Mouse (Mus musculus) thymus, postnatal 0 days (tissue): ENCODE data around the gene AL607142.1. TPM values are rescaled to one million over a fixed set of nuclear protein-coding genes. Genes with fewer than 3 reads are reported as not detected.

Experiments used
- DNase-seq: peaks from one replicate; pipeline ENCODE4 v3.0.0-alpha.2; 2015; ENCODE audit warnings: low spot score
- polyA plus RNA-seq: library from polyadenylated mRNA; unstranded; fragments of >200 nt; fragmentation: Nextera tagmentation; extraction: Ambion mirVana; gene quantifications from 2 replicates; pipeline ENCODE4 v1.2.1, GENCODE M21; 2015

AL607142.1 gene
- polyA plus RNA-seq = not detected in 2 replicates

DNA sequence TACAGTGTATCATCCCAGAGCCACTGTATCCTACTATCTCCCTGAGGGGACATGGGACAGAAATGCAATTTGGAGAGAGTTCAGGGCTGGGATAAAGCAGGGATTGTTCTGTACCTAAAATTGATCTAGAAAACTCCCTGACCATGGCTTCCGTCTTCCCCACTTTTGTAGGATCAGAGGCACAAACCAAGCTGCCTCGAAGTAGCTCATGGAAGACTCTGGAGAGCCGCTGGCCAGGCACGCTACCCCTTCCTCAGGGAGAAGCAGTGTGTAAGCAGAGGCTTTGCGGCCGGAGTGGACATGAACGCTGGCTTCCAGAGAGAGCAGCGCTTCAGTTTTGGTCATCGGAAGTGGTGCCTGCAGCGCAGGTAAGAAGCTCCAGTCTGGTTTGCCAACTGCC, at the start of gene AL607142.1:
TSS of gene AL607142.1 (plus strand) at position 301 of the 400 bp plus-strand sequence.
- no peak for DNase-seq

DNA sequence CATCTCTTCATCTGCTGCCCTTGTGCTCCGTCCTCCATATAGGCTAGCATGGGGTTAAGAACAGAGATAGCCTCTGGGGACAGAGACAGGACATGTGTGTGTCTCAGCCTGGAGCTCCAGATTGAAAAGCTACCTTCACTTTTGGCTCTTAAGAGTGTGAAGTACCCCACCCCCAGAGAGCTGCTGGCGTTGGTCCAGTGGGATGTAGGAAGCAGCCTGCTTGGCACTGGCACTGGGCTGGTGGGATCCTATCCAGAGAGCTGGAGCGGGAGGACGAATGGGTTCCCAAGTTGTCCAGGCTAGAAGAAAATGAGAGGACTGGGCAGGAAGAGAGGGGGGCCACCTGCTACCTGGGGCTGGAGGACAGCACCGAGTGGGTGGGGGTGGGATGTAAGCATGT, 46.4 kb upstream of the AL607142.1 start:
- no peak for DNase-seq

DNA sequence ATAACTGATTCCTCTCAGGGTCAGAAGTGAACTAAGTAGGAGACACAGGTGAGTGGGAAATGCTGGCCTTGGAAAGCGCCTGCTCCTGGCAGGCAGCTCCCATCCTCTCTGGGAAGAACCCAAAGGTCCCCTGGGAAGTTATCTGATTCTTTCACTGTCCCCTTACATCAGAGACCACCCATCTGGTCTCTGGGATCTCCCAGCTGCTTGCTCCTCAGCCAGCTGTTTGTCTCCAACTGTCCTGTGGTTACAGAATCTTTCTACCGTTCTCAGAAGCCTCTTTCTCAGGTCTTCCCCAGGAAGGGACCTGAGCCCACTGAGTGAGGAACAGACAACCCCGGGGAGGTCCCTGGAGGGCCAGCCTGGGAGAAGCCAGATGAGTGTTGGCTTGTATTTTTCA, 42.4 kb upstream of the AL607142.1 start:
- no peak for DNase-seq

DNA sequence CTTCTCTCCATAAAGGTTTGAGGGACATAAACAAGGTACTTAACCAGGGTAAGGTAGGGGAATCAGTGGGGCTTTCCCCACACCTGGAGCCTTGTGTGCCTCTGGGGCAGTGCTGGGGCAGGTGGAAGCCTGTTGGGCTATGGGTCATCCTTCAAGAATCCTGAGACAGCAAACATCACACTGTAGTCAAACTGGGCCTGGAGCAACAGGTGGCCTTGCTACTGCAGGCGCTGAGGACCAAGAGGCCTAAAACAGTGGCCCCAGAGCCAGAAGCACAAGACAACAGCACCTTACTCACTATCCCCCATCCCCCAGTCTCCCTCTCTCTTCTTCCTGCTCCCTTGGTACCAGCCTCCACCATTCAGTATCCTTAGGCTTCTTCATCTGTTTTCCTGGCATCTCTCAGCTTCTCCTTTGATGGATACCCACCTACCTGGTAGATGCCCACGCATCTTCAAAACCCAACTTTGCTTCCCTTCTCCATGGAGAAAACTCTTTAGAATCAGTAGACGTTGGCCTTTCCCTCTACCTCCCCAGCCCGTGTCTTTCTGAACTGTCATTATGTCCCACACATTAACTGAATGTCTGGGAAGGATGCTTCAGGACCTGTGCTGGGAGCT, 41.5 kb upstream of the AL607142.1 start:
- no peak for DNase-seq

DNA sequence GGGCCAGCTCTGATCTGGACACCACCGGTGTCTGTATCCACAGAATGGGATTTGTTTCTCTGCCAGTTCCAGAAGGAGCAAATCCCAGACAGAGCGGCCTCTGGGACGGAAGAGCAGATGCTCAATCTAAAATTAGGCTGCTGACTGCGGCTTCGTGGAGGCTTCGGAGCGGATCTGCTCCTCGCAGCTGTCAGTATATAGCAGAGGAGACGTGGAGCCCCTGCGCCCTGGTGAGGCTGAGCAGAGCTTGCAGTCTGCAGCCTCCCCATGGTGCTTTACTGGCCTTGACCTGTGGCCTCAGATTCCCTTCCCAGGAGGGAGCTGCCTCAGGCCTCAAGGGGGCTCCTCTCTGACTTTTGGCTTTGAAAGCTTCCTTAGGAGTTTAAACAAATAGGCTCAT, 40.7 kb upstream of the AL607142.1 start:
- DNase-seq = no peak

DNA sequence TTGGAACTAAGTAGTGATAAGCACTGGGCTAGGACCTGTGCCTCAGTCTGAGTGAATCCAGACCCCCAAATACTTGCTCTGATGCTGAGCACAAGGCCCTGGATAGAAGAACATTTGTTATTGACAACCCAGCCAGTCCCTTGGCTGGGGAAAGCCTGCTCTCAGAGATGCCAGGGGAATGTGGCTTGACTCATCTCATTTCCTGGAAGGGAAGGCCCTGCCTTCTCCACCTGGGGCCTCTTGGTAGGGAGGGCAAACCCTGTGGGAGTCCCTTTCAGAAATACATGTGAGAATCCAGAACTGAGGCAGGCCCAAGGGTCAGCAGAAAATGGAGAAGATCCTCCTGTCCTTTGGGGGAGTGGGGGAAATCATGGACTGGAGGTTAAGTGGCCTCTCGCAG, 37.1 kb upstream of the AL607142.1 start:
- no peak for DNase-seq

DNA sequence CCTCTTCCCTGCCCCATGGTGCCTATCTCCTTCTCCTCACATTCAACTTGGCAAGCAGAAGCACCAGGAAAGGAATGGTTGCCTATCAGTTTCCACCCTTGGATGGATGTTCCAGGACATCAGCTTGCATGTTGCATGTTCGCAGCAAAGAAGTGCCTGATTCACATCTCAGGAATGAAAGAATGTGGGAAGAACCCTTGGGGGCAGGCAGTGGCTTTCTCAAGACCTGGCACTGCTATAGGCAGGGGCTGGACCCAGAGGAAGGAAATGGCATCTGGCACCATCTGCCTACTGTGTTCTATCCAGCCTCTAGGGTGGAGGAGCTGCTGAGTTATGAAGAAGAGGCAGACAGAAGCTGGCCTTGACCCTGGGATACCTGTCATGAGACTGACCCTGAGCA, 34.9 kb upstream of the AL607142.1 start:
- DNase-seq = no peak

DNA sequence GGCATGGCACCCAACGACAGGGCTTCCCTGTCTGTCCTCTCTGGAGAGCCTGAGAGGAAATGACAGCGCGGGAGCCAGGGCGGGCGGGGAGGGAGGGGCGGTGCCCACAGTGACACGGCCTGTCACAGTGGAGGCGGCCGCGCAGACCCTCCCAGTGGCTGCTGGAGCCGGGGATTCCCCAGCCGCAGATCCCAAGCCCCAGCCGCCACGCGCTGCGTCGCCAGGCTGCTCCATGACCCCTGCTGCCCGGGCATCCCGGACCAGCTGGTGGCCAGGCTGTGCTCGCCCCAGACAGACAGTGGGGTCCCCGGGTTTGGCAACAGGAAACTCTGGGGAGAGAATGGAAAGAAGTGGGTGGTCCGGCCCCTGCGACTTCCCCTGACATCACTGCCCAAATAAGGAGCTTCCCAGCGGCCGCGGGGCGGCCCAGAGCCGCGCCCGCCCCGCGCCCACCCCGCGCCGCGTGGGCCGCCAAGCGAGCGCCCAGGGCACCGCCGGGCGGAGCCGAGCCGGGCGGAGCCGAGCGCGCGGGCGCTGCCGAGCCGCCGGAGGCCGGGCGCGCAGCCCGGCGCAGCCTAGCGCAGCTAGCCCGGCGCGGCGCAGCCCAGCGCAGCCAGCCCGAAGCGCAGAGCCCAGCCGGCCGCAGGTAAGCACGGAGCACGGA, 32.3 kb upstream of the AL607142.1 start:
- peak; percentile 70 for DNase-seq

DNA sequence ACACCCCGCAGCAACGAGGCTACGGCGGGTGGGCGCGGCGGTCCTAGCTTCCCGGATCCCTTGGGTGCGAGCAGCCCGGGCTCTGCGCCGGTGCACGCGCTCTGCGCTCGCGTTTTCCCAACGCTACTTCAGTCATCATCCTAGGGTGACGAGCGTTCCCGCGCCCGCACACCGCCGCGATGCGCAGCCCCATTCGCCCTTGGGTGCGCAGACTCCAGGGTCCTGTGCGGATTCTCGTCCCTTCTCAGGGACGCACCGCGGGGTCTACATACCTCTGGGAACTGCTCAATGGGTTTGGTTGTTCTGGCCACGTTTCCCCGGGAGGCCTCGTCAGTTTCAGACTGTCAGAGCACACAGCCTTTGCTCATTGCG, 31.8 kb upstream of the AL607142.1 start:
- peak; percentile 39 for DNase-seq

DNA sequence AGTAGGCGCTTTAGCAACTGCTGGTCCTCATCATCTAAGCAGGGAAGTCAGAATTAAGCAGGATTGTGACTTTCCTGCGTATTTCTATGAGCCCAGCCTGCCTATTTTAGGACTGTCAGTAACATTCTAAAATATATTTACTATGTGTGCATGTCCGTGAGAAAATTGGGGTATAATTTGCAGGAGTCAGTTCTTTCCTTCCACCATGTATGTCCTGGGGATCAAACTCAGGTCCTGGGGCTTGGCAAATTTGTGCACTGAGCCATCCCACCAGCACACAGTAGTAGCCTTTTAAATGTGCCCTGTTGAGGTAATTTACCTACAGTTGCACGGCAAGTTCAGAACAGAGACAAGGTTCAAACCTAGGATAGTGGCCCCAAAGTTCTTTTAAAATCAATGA, 28.5 kb upstream of the AL607142.1 start:
- no peak for DNase-seq

DNA sequence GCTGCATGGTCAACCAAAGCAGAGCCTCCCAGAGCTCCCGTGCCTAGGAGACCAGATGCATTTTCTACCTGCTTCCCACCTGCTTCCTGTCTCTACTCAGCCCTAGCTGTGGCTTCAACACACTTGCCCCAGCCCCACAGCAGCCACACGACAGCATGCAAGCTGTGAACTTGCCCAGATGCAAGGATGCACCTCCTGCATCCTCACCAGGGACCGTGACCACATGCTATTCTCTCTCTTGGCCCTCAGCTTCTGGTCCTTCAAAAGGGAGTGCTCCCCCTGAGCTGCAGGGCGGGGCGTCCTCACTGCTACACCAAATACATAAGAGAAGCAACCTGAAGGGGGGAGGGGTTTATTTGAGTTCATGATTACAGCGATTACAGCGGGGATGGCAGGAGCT, 27.8 kb upstream of the AL607142.1 start:
- DNase-seq = peak; percentile 57

DNA sequence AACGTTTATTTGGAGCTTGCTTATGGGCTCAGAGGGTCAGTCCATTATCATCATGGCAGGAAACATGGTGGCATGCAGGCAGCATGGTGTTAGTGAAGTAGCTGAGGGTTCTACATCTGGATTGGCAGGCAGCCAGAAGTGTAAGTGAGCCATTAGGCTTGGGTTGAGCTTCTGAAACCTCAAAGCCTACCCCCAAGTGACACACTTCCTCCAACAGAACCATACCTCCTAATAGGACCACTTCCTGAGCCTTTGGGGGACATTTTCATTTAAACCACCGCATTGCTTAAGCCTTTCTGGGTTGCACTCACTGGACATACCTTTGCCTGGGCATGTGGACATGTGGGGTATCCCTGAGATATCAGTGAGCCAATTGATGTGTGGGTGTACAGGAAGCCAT, 23.3 kb upstream of the AL607142.1 start:
- DNase-seq = no peak

DNA sequence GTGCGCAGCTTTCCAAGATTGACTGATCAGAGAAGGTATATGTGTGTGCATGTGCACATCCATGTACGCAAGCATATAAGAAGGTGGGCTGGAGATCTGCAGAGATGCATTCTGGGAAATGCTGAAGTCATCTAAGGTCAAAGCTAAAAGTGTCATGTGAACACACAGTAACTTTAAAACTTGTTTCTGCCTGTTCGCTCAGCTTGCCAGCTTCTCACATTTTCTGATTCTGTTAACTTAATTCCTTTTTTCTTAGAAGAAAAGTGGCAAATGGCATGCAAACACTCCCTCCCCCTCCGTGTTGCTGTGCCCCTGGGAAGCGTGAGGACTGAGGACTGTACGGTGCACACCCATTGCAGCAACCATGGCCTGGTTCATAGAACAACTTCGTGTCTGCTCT, 22.3 kb upstream of the AL607142.1 start:
- DNase-seq = no peak

DNA sequence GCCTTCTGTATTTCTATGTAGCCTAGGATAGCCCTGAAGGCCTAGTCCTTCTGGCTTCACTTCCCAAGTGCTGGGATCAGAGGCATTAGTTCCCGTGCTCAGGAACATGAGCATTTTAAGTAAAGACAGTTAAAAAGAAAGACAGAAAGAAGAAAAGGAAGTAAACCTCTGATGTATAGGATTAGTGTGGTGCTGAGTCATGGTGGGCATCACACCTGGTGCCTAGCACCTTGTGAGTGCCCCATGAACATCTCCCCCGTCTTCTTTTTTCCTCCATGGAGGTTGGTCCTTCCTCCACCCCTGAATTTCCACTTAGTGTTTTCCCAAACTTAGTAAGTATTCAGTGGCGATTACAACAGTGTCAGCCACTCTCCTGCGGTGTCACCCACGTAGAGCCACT, 20.2 kb upstream of the AL607142.1 start:
- peak; percentile 31 for DNase-seq

DNA sequence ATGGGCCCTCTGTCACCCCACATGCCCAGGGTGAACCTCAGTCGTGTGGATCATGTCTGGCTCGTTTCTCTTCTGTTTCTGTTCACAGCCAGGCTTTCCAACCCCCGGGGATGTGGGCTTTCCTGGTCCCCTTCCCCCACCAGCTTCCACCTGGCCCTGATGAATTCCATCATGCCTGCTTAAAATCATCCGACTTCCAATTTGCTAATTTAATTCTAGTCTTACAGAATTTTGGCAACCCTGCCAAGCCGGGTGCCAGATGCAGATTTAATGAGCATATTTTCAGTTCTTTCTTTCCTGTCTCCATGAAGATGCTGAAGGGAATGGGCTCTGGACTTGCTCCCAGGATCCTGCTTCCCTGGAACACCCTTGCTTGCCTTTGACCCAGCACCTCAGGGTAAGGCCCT, 19.7 kb upstream of the AL607142.1 start:
- DNase-seq = no peak

DNA sequence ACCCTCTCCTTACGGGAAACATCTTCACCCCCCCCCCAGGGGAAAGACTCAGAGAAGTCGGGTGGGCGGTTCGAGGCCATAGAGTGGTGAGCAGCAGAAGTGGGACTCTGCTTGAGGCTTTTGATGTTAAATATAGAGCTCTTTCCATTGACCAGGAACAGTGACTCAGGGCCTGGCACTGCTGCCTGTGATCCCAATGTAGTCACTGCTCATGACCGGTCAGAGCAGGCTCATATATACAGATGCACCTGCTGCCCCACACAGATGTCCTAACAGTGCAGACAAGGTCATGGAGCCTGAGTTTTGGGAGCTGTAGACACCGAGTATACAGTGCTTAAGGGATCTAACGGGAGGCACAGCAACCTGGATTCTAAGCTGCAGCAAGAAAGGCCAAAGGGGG, 18.9 kb upstream of the AL607142.1 start:
- no peak for DNase-seq

DNA sequence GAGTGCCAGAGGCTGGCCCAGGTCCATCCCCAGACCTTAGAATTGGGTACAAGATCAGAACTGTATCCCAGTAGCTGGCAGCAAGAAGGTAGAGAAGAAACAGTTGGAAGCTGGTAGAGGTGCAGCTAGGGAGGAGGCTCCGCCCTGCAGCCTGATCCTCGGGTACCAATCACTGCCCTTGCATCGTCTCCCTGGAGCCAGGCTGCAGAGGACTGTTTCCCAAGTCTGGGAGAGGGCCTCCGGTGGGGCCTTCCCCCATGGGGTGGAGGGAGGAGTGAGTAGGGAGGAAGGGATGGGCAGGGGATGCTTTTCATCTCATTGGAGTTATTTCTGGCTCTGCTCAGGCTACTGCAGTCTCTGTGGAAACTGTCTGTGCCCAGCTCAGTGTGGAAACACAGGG, 17.7 kb upstream of the AL607142.1 start:
- no peak for DNase-seq

DNA sequence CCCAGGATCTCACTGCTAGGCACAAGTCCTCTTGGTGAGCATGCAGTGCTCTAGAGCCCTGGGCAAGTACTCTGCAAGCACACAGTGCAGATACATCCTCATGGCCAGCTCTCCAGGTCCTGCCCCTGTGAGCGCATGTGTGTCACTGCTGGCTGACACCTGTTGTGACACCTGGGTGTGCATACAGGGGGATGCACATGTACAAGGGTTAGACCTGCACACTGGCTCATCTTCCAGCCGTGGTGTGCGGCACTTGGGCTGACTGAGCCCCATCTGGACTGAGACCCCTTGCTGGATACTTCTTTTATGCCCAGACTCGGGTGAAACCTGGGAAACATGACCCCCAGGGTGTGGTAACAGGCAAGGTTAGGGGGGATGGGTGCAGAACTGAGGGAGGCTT, 16.5 kb upstream of the AL607142.1 start:
- DNase-seq = no peak

DNA sequence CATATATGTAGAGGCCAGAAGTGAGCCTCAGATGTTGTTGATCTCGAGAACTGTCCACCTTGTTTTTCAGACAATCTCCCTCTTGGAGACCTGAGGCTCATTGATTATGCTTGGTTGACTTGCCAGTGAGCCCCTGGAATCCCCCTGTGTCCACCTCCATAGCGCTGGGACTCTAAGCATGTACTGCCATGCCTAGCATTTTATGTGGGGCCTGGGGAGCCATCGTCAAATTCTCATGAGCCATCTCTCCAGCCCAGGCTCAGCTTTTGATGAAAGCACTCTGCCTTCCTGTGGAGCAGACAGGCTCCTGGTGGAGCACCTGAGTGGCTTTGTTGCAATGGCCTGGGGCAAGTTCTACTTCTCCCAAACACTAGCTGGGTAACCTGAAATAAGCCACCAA, 14.9 kb upstream of the AL607142.1 start:
- no peak for DNase-seq

DNA sequence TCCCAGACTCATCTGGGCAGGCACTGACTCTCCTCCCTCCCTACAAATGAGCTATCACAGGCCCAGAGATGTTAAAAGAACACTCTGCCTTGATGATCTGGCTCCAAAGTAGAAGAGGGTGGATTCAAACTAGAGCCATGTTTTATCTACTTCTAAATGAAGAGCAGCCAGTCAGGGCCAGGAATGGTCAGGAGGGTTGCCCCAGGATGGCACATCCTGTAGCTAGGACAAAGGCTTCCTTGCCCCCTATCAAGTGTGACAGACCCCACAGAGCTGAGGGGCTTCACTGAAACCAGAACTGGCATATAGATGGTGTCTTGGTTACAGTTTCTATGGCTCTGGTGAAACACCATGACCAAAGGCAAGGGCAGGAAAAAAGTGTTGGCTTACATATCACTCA, 12.3 kb upstream of the AL607142.1 start:
- DNase-seq = no peak

DNA sequence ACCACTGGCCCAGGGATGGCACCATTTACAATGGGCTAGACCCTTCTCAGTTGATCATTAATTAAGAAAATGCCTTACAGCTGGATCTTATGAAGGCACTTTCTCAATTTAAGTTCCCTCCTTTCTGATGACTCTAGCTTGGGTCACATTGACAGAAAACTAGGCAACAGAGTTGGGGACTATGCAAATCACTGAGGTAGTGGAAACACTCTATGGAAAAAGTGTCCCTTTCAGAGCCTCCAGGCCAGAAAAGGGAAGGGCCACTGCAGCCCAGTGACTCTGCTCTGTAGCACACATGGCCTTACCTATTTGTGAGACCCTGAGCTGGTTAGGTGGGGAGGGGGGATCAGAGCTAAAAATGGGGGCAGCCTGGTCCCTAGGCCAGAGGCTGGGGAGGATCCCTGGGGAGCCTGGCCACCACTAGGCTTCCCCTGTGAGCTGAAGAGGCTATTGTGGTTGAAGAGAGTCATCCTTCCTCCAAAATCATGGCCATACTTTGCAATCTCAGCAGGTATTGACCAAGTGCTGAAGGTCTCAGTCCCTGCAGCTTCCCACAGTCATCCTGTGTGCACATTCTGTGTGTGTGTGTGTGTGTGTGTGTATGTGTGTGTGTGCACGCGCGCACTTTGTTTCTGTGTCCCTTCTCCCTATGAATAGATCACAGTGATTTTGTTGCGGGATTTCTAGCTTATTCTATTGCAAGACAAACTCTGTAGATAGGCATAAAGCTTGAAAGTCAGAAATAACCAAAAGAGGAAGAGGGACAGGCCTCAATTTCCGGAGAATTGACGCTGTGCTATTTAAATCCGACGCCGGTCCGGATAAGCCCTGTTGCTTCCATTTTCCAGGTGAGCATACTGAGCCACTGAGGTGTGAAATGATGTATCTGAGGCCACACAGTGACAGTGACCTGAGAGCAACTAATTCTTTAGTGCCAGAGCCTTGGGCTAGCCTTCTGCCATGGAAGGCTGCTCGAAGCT, 11.5 kb upstream of the AL607142.1 start:
- DNase-seq = no peak

DNA sequence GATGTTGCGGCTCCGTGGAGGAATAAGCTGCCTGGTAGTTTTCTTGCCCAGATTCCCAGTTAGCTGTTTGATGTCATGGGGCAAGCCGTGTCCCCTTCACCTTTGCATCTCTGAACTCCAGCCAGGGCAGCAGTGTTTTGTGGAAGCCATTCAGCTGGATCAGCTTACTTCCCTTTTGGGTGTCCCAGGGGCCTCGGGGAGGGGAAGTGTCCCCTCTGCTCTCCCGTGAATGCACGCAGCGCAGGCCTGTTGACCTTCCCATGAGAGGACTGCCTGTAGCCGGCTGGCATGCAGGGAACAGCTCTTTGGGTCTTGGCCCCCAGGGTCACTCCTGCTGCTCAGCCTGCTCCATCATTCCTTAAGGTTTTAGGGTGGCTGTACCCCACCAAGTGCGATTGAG, 10.7 kb upstream of the AL607142.1 start:
- DNase-seq = no peak
